Mouse (Mus musculus): Measurements from ENCODE around the gene Ugt1a9.
"Not testable (repeated sequence)": the region's sequence is repeated elsewhere in the genome, so short reads cannot be mapped to it uniquely, and the experiment has no call there.

DNA sequence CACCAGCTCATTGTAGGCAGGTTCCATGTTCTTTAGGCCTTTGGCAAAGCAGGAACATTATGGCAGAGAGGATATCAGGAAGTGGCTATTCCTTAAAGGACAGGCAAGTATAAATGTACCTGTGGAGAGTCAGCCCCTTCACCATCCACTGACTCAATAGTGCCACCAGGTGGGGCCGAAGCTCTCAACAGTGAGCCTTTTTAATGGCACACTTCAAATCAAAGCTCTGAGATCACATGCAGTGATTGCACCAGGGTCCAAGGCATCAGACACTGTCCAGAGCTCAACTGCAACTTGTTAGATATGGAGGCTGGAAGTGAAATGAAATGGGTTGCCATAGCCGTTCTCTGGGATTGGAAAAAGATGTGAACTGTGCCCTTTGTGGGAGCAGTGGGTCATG lies 74.7 kb downstream of the Ugt1a9 start:
- TF ChIP-seq POLR2A (IDR thresholded peaks at IDR 0.05; ENCODE audit: control insufficient read depth, extremely low read depth, insufficient read depth, low read length, poor library complexity); CTCF (IDR thresholded peaks at IDR 0.05; ENCODE audit: borderline replicate concordance, control insufficient read depth, extremely low read depth, insufficient read depth, low read length, poor library complexity): not testable (repeated sequence)

Data from thymus, adult 2 months (tissue).